Mouse (Mus musculus): ENCODE data around the gene Dclk1. TPM values are rescaled to one million over a fixed set of nuclear protein-coding genes. Genes with fewer than 3 reads are reported as not detected.
A peak's percentile ranks its signal among the peaks of the same experiment; 100 is the strongest.

Gene Dclk1
- polyA plus RNA-seq, 1 experiment from 2014 or later, result 173 TPM

GRCm38 (mm10) chr3:55373689-55374088, 131.5 kb downstream of the Dclk1 start:
- 0 out of 2 replicates have a peak overlapping the region, but pooled peaks have one; percentile 18 for H3K9ac ChIP-seq
- no peaks in the 10 kb centered on the region for H3K9me3 ChIP-seq (replicated peaks)
- H3K27me3 ChIP-seq, result no peaks in the 10 kb centered on the region
- no peaks in the 10 kb centered on the region for H3K36me3 ChIP-seq (ENCODE audit: poor library complexity, severe bottlenecking)
- ATAC-seq, result peak; percentile 93
- H3K27ac ChIP-seq, result peak overlapping the region; percentile 41
- H3K4me2 ChIP-seq, result peak overlapping the region; percentile 60
- H3K4me3 ChIP-seq, result peak overlapping the region; percentile 32
- H3K4me1 ChIP-seq, result peaks cover 6% of the 10 kb centered on the region; the same call in 1 of the 2 replicates
- WGBS, result 2% methylated on average over 11 of the region's 11 CpGs

GRCm38 (mm10) chr3:55378591-55378990, 136.4 kb downstream of the Dclk1 start:
- no peak for ATAC-seq
- H3K9me3 ChIP-seq (replicated peaks), result no peaks in the 10 kb centered on the region
- H3K36me3 ChIP-seq (ENCODE audit: poor library complexity, severe bottlenecking), result no peaks in the 10 kb centered on the region
- H3K4me2 ChIP-seq, result no peak overlapping the region
- H3K27ac ChIP-seq, result no peak overlapping the region
- no peak overlapping the region for H3K9ac ChIP-seq
- H3K27me3 ChIP-seq, result no peaks in the 10 kb centered on the region
- WGBS, result 96% methylated on average over 6 of the region's 6 CpGs
- H3K4me3 ChIP-seq, result no peak overlapping the region
- H3K4me1 ChIP-seq, result peaks cover 9% of the 10 kb centered on the region; the same call in 1 of the 2 replicates

- WGBS, result 49% methylated on average over 9 of the region's 9 CpGs
- H3K4me2 ChIP-seq, result no peak overlapping the region
- H3K9me3 ChIP-seq (replicated peaks), result no peaks in the 10 kb centered on the region
- no peak overlapping the region for H3K9ac ChIP-seq
- no peak for ATAC-seq
- no peaks in the 10 kb centered on the region for H3K27me3 ChIP-seq
- H3K36me3 ChIP-seq (ENCODE audit: poor library complexity, severe bottlenecking), result 0 out of 2 replicates have a peak, but pooled peaks cover 3% of the 10 kb centered on the region
- H3K4me1 ChIP-seq, result 0 out of 2 replicates have a peak, but pooled peaks cover 3% of the 10 kb centered on the region
- H3K4me3 ChIP-seq, result no peak overlapping the region
- H3K27ac ChIP-seq, result no peak overlapping the region
Measured at GRCm38 (mm10) chr3:55380471-55380870, 138.3 kb downstream of the Dclk1 start.

GRCm38 (mm10) chr3:55392605-55393004, 150.4 kb downstream of the Dclk1 start:
- no peak for ATAC-seq
- 78% methylated on average over 3 of the region's 3 CpGs for WGBS
- Histone ChIP-seq H3K36me3 (ENCODE audit: poor library complexity, severe bottlenecking) (no peaks in the 10 kb centered on the region), H3K4me2 (no peak overlapping the region), H3K27ac (no peak overlapping the region), H3K27me3 (no peaks in the 10 kb centered on the region), H3K9ac (no peak overlapping the region), H3K4me3 (no peak overlapping the region), H3K4me1 (peaks cover 10% of the 10 kb centered on the region), H3K9me3 (replicated peaks) (no peaks in the 10 kb centered on the region)

- WGBS, result 90% methylated on average over 3 of the region's 3 CpGs
- no peaks in the 10 kb centered on the region for H3K9me3 ChIP-seq (replicated peaks)
- no peak for ATAC-seq
- no peak overlapping the region for H3K27ac ChIP-seq
- H3K4me2 ChIP-seq, result no peak overlapping the region
- no peaks in the 10 kb centered on the region for H3K27me3 ChIP-seq
- H3K36me3 ChIP-seq (ENCODE audit: poor library complexity, severe bottlenecking), result no peaks in the 10 kb centered on the region
- H3K4me3 ChIP-seq, result no peak overlapping the region
- H3K9ac ChIP-seq, result no peak overlapping the region
- H3K4me1 ChIP-seq, result peaks cover 16% of the 10 kb centered on the region
Measured at GRCm38 (mm10) chr3:55393549-55393948, 151.4 kb downstream of the Dclk1 start.

GRCm38 (mm10) chr3:55396792-55397191, 154.6 kb downstream of the Dclk1 start:
- H3K9me3 ChIP-seq (replicated peaks), result no peaks in the 10 kb centered on the region
- no peak overlapping the region for H3K4me3 ChIP-seq
- H3K27me3 ChIP-seq, result no peaks in the 10 kb centered on the region
- H3K36me3 ChIP-seq (ENCODE audit: poor library complexity, severe bottlenecking), result no peaks in the 10 kb centered on the region
- 64% methylated on average over 2 of the region's 2 CpGs for WGBS
- ATAC-seq, result no peak
- peaks cover 16% of the 10 kb centered on the region for H3K4me1 ChIP-seq
- no peak overlapping the region for H3K4me2 ChIP-seq
- no peak overlapping the region for H3K27ac ChIP-seq
- no peak overlapping the region for H3K9ac ChIP-seq

GRCm38 (mm10) chr3:55397752-55398693, 155.9 kb downstream of the Dclk1 start:
- H3K4me2 ChIP-seq, result no peak overlapping the region
- H3K27me3 ChIP-seq, result no peaks in the 10 kb centered on the region
- H3K9ac ChIP-seq, result no peak overlapping the region
- no peak overlapping the region for H3K4me3 ChIP-seq
- peak overlapping the region; percentile 40 for H3K27ac ChIP-seq
- WGBS, result 56% methylated on average over 6 of the region's 6 CpGs
- no peaks in the 10 kb centered on the region for H3K36me3 ChIP-seq (ENCODE audit: poor library complexity, severe bottlenecking)
- ATAC-seq, result peak; percentile 81
- peaks cover 16% of the 10 kb centered on the region for H3K4me1 ChIP-seq
- H3K9me3 ChIP-seq (replicated peaks), result no peaks in the 10 kb centered on the region

GRCm38 (mm10) chr3:55401236-55401635, 159.1 kb downstream of the Dclk1 start:
- peaks cover 16% of the 10 kb centered on the region for H3K4me1 ChIP-seq
- H3K36me3 ChIP-seq (ENCODE audit: poor library complexity, severe bottlenecking), result no peaks in the 10 kb centered on the region
- 83% methylated on average over 1 of the region's 1 CpGs for WGBS
- H3K27me3 ChIP-seq, result no peaks in the 10 kb centered on the region
- H3K9ac ChIP-seq, result no peak overlapping the region
- H3K9me3 ChIP-seq (replicated peaks), result no peaks in the 10 kb centered on the region
- ATAC-seq, result no peak
- no peak overlapping the region for H3K4me2 ChIP-seq
- no peak overlapping the region for H3K4me3 ChIP-seq
- no peak overlapping the region for H3K27ac ChIP-seq

GRCm38 (mm10) chr3:55404751-55405150, 162.6 kb downstream of the Dclk1 start:
- no peaks in the 10 kb centered on the region for H3K4me1 ChIP-seq
- H3K4me2 ChIP-seq, result no peak overlapping the region
- no peak overlapping the region for H3K4me3 ChIP-seq
- H3K9ac ChIP-seq, result no peak overlapping the region
- whole genome bisulfite sequencing, result 97% methylated on average over 7 of the region's 7 CpGs
- no peak overlapping the region for H3K27ac ChIP-seq
- ATAC-seq, result no peak
- no peaks in the 10 kb centered on the region for H3K36me3 ChIP-seq (ENCODE audit: poor library complexity, severe bottlenecking)
- no peaks in the 10 kb centered on the region for H3K27me3 ChIP-seq
- 0 out of 2 replicates have a peak, but pooled peaks cover 3% of the 10 kb centered on the region for H3K9me3 ChIP-seq (replicated peaks)

- peaks cover 3% of the 10 kb centered on the region; the same call in 1 of the 2 replicates for H3K36me3 ChIP-seq (ENCODE audit: poor library complexity, severe bottlenecking)
- 81% methylated on average over 7 of the region's 7 CpGs for WGBS
- H3K9ac ChIP-seq, result no peak overlapping the region
- H3K4me3 ChIP-seq, result no peak overlapping the region
- H3K27ac ChIP-seq, result no peak overlapping the region
- no peak overlapping the region for H3K4me2 ChIP-seq
- H3K9me3 ChIP-seq (replicated peaks), result peaks cover 4% of the 10 kb centered on the region; the same call in 1 of the 2 replicates
- H3K4me1 ChIP-seq, result no peaks in the 10 kb centered on the region
- no peaks in the 10 kb centered on the region for H3K27me3 ChIP-seq
- ATAC-seq, result no peak
Measured at GRCm38 (mm10) chr3:55406616-55407015, 164.5 kb downstream of the Dclk1 start.

GRCm38 (mm10) chr3:55411547-55411946, 169.4 kb downstream of the Dclk1 start:
- peaks cover 9% of the 10 kb centered on the region for H3K36me3 ChIP-seq (ENCODE audit: poor library complexity, severe bottlenecking)
- ATAC-seq, result no peak
- H3K4me1 ChIP-seq, result peaks cover 17% of the 10 kb centered on the region
- no peak overlapping the region for H3K4me2 ChIP-seq
- no peaks in the 10 kb centered on the region for H3K27me3 ChIP-seq
- H3K4me3 ChIP-seq, result no peak overlapping the region
- no peak overlapping the region for H3K9ac ChIP-seq
- peaks cover 9% of the 10 kb centered on the region; the same call in 1 of the 2 replicates for H3K9me3 ChIP-seq (replicated peaks)
- no peak overlapping the region; the same call in 1 of the 2 replicates for H3K27ac ChIP-seq

- WGBS, result 5% methylated on average over 14 of the region's 14 CpGs
- H3K9ac ChIP-seq, result peak overlapping the region; percentile 48
Measured at GRCm38 (mm10) chr3:55415527-55415950, 173.4 kb downstream of the Dclk1 start.

More at GRCm38 (mm10) chr3:55415527-55415950, 173.4 kb downstream of the Dclk1 start:
- Histone ChIP-seq H3K4me3 (0 out of 2 replicates have a peak overlapping the region, but pooled peaks have one; percentile 12), H3K9me3 (replicated peaks) (peaks cover 6% of the 10 kb centered on the region; the same call in 1 of the 2 replicates), H3K4me2 (peak overlapping the region; percentile 52), H3K4me1 (peaks cover 32% of the 10 kb centered on the region), H3K36me3 (ENCODE audit: poor library complexity, severe bottlenecking) (peaks cover 9% of the 10 kb centered on the region), H3K27me3 (no peaks in the 10 kb centered on the region), H3K27ac (peak overlapping the region; percentile 91)
- ATAC-seq, result peak; percentile 83
